Mouse (Mus musculus) embryo, embryonic 9.5 days (tissue): ENCODE measurements around the gene Gna12.

Experiments
- DNase-seq: peaks from one replicate; pipeline ENCODE4 v3.0.0-alpha.2; 2017; ENCODE audit errors: extremely low spot score

Gene Gna12

DNA sequence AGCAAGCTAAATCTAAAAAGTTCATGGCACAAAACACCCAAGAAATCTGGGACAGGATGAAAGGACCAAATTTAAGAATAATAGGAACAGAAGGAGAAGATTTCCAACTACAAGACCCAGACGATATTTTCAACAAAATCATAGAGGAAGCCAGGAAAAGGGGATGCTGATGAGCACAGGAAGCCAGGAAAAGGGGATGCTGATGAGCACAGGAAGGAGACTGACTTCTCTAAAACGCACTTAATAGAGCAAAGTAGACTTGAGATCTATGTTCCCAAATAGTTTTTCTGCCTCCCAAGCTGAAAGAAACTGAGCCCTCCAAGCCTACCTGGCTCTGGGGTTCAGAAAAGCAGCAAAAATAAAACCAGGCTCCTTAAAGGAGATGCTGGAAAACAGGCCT lies 2.8 kb downstream of the Gna12 start:
- no peak for DNase-seq

DNA sequence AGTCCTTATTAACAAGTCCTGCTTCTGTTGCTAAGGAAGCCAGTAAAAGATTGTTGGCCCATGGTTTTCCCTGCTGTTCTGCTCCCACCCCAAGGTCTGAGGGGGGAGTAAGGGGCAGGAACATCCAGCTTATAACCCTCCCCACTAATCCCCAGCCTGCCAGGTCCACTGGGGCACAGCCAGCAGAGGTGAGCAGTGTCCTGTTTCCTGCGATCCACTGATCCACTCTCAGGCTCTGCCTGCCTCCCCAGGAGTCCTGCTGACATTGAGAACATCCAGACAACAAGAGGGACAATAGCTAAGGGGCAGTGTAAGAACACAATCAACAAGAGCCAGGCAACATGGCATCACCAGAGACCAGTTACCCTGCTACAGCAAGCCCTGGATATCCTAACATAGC lies 3.4 kb downstream of the Gna12 start:
- no peak for DNase-seq

DNA sequence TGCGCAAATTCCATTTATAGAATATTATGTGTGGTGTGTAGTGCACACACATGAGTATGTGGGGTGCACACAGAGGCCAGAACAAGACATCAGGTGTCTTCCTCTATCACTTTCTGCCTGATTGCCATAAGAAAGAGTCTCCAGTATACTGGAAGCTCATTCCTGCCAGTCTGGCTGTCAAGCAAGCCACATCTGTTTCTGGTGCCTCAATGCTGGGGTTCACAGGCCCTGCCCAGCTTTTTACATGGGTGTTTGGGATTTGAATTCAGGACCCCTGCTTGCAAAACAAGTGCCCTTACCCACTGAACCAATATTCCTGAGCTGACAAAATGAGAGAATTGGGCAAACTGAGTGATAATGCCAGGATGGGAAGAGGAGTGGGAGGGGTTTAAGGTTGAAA lies 4.1 kb downstream of the Gna12 start:
- no peak for DNase-seq

DNA sequence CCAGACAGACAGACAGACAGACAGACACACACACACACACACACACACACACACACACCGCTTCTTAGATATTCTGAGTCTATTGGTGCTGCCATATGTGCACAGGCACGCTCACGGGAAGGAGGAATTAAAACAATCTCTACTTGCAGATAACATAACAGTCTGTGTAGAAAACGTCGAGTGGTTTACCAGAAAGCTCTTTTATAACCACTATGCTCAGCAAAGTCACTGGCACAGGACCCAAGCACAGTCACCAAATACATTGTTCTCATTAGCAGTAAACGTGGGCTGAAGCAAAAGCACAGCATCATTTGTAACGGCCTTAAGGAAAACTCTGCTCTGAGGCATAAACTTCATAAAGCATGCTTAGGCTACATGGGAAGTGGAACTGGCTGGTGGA lies 6.1 kb downstream of the Gna12 start:
- no peak for DNase-seq

DNA sequence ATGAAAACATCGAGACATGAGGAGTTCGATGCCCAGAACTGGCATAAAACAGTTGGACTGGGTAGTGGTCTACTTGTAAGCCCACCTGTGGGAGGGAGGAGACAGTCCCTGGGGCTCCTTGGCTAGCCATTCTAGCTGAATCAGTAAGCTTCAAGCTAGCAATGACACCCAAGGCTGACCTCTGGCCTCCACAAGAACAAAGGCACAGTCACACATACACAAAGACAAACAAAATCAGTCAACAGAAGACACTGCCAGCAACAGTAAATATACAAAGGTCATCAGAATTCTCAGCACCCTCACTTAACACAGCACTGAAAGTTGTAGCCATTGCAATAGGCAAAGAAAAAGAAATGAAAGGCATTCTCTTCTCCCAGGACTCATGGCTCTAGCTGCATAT lies 6.8 kb downstream of the Gna12 start:
- DNase-seq: no peak

DNA sequence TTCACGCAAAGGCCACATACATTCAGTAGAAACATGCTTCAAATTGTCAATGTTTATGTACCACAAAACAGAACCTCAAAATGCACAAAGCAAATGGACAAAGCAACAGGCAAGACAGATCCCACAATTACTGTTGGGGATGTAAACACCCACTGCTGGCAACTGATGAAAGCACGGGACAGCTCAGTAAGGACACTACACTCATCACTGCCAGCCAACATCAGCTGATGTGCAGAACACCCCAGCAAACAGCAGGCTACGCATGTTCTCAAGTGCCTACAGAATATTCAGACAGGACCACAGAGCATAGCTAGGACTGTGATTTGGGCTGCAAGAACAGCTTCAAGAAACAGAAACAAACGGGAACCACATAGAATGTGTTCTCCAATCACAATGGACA lies 8.3 kb downstream of the Gna12 start:
- no peak for DNase-seq

DNA sequence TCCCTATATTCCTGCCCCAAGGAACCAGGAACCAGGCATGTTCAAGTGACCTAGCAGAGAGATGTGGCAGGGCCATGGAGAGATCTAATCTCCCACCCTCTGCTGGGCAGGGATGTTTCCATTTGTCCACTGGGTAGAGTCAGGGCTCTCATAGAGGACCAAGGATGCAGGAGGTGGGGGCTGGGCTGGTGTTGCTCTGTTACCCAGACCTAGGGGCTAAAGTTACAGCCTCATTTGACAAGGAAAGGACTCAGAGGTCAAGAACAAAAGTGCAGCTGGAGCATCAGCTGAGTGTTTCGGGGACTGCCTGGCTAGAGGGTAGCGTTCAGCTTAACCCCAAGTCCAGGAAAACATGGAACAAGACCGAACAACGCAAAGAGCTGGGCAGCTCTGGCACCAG lies 9.7 kb downstream of the Gna12 start:
- no peak for DNase-seq

DNA sequence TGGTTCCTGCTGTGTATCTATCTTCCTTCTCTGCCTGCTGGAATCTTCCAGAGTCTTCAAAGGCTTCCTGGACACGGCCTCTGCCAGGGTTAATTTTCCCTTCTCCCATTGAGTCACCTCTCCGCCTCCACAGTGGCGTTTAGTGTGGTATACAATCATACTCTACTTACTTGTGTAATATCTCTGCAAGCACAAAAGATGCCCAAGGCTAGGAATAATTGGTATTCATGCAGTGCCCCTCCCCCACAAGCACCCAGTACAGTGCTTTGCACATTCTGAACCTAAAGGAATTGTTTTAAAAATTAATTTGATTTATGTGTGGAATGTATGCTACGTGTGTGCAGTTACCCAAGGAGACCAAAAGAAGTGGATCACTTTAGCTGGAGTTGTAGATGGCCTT lies 10.6 kb downstream of the Gna12 start:
- DNase-seq: no peak

DNA sequence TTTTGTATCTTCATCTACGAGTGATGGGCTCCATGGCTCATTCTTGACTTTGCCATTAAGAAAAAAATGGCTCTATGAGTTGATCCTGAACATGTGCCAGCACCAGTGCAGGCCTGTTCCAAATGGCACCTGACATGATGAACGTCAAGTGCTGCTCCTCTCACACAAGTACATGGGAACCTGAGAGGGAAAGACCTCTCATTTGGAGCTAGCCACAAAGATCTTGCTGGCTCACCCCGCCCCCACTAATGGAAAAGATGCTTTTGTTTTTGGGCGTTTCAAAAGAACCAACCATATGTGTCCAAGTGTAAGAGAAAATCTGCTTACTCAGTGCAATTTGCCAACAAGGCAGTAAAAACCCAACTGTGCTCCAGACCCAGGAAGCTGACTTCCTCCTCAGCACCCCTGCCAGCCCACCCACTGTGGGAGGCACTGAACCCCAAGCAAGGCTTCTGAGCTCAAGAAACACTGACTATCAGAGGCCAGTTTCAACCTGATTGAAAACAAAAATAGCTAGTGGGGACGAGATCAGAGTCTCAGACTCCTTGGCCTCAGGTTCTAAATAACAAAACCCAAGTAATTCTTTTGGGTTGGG lies 11.7 kb downstream of the Gna12 start:
- no peak for DNase-seq

DNA sequence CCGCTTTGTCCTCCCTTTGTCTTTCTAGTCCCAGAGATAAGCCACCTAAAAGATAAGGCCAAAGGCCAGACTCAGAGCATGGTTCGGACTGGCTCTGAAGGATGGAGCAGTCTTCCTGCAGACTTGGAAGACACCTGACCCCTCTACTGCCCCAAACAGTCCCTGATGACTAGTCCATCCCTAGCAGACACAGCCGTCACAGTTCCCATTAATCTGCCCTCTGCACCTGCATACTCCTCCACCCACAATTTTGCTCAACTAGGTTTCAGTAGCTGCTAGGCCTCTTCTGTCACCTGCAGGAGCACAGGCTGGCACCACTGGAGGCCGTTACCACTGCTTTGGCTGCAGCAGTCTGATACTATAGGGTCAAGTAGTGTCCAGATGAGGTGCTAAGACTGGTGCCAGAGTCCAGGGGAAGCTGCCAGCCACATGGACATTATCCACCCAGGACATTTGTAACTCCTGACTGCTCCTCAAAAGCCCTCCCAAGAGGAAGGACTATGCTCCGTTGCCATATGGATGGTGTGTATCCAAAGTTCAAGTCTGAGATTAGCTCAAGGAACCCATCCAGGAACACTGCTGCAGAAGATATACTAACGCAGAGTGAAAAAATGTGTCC lies 13.2 kb downstream of the Gna12 start:
- no peak for DNase-seq

DNA sequence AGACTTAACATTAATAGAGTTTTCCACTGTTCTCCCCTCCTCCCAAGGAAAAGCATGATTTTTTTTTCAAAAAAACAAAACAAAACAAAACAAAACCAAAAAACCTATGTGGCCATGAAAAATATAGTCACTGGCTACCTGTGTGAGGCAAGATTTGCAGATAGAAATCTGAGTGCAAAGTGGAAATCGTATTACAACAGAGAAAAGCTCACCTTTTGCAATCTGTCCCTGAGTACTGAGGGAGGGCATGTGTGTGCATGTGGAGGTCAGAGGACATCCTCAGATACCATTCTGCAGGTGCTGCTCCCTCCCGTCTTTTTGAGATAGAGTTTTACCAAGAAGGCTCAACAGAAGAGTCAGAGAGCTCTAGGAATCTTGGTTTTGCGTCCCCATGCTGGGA lies 14.2 kb downstream of the Gna12 start:
- DNase-seq: no peak

DNA sequence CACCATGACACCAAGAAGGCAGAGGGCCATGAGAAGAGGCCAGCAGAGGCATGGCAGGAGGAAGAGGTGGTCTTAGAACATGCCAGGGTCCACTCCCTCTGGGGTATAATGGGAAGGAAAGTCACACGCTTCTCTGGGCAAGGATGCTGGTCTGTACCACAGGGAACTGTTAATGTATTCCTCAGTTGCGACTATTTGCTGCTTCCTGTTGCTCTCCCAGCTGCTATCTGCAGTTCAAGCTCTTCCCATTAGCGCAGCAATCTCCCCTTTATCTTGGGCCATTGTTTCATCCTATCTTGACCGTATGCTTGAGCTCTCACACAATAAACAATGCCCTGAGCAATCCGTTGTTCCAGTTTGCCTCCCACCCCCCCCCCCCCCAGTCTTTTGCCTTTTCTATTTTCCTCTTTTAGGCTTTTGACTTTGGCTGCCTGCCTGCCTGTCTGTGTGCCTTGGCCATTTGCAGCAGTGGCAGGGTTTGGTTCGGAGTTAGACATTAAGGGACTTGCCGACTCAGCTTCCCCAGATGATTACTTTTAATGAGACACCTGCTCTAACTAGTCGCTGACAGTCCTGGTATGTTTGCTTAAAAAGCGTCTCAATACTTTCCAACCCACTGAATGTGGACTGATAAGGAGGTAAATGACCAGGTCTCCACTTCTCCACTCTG lies 15.0 kb downstream of the Gna12 start:
- no peak for DNase-seq

DNA sequence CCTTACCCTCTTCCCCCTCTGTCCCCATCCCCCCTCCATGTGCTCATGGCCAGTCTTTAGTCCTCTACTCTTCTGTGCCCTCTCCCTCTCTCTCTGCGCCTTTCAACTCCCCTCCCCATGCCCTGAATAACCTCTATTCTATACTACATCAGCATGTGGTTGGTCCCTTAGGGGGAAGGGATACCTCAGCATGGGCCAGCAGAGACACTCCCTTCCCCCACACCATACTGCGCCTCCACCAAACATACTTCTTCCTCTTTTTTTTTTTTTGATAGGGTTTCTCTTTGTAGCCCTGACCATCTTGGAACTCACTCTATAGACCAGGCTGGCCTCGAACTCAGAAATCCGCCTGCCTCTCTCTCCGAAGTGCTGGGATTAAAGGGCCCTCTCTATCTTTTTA lies 15.8 kb downstream of the Gna12 start:
- DNase-seq: no peak

DNA sequence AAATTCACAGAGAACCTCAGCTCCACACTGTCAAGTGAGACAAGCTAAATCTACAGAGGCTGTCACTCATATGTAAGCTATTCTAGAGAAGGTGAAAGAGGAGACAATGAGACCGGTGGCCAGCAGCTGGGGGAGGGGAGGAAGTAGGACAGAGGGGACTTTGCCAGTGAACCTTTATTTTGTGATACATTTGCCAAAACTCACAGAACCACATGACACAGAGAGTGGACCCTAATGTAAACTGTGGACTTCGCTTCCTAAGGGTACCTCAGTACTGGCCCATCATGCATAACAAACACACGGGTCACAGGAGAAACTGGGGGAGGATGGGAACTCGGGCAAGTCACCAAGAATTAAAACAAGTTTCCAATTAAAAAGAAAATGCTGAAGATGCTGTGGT lies 17.5 kb downstream of the Gna12 start:
- DNase-seq: no peak

DNA sequence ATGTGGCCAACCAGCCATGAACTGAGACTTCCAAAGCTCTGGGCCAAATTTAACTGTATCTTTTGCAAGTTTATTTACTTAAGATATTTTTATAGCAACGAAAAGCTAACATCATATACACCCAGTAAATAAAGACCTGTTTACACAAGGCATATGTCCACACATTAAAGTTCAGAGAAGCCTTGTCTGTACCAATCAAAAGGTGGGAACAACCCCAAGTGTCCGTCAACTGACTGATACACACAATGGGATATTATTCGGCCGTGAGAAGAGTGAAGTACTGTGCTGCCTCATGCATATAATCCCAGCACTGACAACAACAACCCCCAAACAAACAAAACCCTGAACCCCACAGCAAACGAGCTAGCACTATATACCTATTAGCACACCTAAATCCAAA lies 18.2 kb downstream of the Gna12 start:
- DNase-seq: no peak

DNA sequence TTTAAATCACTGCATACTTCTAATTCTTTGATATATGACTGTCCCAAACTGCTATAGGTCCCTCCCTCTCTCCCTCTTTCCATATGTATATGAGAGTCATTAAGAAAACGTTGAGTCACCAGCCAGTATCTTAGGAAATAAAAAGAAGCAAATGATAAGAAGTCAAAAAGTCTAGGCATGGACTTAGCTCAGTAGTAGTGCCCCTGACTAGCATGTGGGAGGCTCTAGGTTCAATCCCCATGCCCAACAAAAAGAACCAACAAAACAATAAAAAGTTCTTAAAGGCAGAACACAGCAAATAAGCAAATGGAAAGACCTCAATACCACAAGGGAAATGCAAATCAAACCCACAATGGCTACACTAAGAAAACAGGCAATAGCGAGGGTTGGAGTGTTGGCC lies 18.8 kb downstream of the Gna12 start:
- no peak for DNase-seq

DNA sequence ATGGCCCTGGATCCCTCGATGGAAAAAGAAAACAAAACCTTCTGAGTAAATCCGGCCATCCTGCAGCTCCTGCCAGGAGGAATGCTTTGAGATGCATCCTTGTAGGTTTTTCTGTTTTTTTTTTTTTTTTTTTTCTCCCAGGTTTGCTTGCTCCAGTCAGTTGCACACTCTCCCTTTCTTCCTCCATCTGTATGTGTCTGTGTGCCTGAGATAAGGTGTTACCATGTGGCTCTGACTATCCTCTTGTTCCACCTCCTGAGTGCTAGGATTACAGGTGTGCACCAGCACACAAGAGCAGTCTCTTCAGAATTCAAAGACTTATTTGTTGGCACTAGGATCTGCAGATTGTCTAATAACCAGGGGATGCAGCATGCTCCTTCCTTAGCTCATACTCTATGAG lies 23.3 kb downstream of the Gna12 start:
- DNase-seq: no peak

DNA sequence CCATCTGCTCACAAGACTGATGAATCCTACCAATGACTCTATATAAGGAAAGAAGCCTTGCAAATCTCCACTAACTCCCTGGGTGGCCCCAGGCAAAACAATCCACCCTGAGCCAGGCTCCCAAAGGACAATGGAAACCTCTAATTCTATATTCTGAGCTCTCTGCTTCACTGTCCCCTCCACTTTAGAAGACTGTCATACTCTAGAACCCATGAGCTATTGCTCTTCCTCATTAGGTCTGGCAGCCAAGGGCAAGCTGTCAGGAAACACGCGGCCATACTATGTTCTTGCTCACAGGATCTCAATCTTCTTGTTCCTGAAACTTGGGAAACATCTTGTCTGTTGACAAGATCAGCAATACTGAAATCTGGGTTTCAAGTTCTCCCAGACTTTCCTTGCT lies 24.0 kb downstream of the Gna12 start:
- no peak for DNase-seq

DNA sequence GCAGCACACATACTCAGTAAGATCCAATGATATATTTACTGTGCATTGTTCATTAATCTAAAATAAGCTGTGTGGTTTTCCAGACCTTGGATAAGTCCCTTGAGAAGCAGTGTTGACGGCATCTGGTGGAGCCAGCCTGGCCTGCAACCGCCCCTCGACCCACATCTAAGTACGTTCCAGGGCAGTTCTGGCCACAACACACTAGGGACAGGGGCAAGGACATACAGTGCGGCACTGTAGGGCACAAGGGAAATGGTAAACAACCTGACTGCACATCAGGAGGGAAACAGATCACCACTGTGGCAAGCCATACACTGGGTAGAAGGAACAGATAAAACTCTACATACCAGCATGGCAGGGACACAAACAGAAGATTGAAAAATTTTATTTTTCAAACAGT lies 28.4 kb downstream of the Gna12 start:
- DNase-seq: no peak

DNA sequence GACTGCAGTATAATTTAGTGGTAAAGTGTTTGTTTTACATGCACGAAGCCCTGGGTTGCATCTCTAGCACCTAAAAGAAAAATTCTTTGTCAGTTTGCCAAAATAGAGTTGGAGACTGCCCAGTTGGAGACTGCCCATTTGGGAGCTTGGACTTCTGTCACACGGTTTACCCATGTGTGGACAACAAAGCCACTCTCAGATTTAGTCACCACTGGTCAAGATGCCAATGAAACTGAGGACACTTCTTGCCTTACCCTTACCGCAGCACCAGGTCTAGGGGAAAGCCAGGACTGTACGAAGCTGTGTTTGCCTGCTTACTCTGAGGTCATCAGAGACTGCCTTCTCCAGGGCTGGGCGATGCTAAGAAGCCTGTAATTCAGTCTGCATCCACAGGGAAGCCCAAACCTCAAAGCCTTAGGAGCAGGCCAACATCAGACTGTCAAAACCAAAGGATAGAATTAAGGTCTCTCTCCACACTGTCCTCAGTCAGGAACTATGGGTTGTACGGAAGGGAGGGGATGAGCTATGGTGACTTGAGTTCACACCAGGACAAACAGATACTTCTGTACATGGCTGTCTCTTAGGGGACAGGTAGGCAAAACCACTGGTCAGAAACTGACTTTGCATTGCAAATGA lies 29.8 kb downstream of the Gna12 start:
- no peak for DNase-seq

DNA sequence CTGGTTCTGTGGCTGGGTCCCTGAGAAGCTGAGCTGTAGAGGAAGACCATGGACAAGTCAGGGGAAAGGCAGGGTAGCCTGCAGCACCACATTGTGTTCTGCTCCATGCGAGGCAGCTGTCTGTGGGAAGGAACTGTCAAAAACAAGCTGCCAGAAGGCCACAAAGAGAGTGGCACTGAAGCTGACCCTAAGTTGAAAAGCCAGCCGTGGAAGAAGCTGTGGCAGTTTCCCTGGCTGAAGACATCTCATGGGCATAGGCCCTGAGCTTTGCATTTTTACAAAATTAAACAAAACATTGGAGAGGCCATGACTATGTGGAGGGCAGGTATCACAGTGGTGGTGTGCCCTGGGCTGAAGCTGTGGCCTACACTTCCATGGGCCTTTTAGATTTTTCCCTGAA lies 31.0 kb downstream of the Gna12 start:
- no peak for DNase-seq

DNA sequence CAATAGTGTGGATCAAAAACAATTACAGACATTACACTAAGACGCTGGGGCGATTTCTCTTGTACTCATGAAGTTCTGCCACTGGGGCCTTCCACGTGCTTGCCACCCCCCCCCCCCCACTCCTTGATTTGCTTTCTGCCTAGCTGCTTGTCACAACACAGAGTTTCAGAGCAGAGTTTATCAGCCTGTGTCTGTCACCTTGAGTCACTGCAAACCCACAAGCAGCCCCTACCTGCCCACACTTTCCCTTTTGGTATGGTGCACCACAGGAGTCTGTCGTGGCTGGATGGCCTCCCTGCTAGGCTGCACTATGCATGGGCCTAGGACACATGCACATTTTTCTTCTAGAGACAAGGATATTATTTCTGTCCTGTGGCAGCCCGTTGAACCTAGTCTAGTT lies 31.5 kb downstream of the Gna12 start:
- DNase-seq: no peak

DNA sequence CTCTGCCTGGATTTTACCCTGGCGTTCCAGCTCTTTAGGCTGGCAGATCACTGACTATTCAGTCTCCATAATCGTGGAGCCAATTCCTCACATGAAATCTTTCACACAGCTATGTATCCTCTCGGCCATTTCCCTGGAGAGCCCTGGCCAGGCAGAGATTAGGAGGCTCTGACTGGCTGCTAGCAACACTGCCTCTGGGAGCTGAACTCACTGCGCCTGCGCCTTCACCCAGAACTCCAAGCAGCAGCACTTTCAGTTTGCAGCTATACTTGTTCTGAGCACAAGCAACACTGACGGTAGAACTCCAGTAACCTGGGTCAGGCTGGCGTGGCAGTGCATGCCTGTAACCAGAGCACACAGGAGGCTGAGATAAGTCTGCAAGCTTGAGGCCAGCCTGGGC lies 32.1 kb downstream of the Gna12 start:
- no peak for DNase-seq
